Mouse (Mus musculus) adrenal gland, postnatal 10 days (tissue): ENCODE measurements around the gene Ube2e1. TPM values are rescaled to one million over a fixed set of nuclear protein-coding genes. Genes with fewer than 3 reads are reported as not detected.
A peak's percentile ranks its signal among the peaks of the same experiment; 100 is the strongest.
"Not testable (repeated sequence)": the region's sequence is repeated elsewhere in the genome, so short reads cannot be mapped to it uniquely, and the experiment has no call there.

Source experiments
- DNase-seq: peaks from one replicate; pipeline ENCODE4 v3.0.0; 2021; ENCODE audit warnings: mixed read lengths
- total RNA-seq, 2 experiments: library from RNA; stranded (reverse); gene quantifications; 2 replicates each; pipeline ENCODE4 v1.2.3; 2021

The Ube2e1 gene
- total RNA-seq, 2 experiments from 2014 or later: 58.5 to 66.7 TPM

GRCm38 (mm10) chr14:18242638-18243130, 89.0 kb downstream of the Ube2e1 start:
- no peak for DNase-seq

- no peak for DNase-seq
Measured at GRCm38 (mm10) chr14:18241786-18242185, 89.9 kb downstream of the Ube2e1 start.

GRCm38 (mm10) chr14:18240132-18240531, 91.5 kb downstream of the Ube2e1 start:
- no peak for DNase-seq

- peak; percentile 99 for DNase-seq
Measured at GRCm38 (mm10) chr14:18238750-18239731, 92.6 kb downstream of the Ube2e1 start, which contains the start of gene Nr1d2. Gene Nr1d2 (minus strand): TSS chr14:18239127.

- peak; percentile 99 for DNase-seq
Measured at GRCm38 (mm10) chr14:18238131-18238749, 93.4 kb downstream of the Ube2e1 start.

GRCm38 (mm10) chr14:18237381-18237780, 94.3 kb downstream of the Ube2e1 start:
- no peak for DNase-seq

- DNase-seq: not testable (repeated sequence)
Measured at GRCm38 (mm10) chr14:18236496-18237235, 95.0 kb downstream of the Ube2e1 start.

- peak; percentile 12 for DNase-seq
Measured at GRCm38 (mm10) chr14:18233981-18234960, 97.4 kb downstream of the Ube2e1 start.

GRCm38 (mm10) chr14:18233076-18233475, 98.6 kb downstream of the Ube2e1 start:
- DNase-seq: no peak

Other genes starting within 250 kb of the Ube2e1 start
- gene Nr1d2, start 92.7 kb downstream of the Ube2e1 start, total RNA-seq: 10 to 100 TPM; 32.3 to 51.7 TPM
- 10 to 100 TPM; 19.4 to 24.0 TPM for gene Nkiras1, start 60.7 kb downstream of the Ube2e1 start, total RNA-seq
- 100 to 1,000 TPM; 997 to 998 TPM for gene Rpl15, start 60.5 kb downstream of the Ube2e1 start, total RNA-seq